Mouse (Mus musculus) activated CD4-positive, CD25-positive, alpha-beta regulatory T cell, adult 4 months (primary cell): ENCODE data around the gene Foxp4. TPM values are rescaled to one million over a fixed set of nuclear protein-coding genes. Genes with fewer than 3 reads are reported as not detected.

Experiments
- polyA plus RNA-seq, 2 experiments: library from polyadenylated mRNA; unstranded; fragments of 100-300 nt; shearing (Covaris generic); gene quantifications; one replicate each; pipeline ENCODE4 v1.2.1; 2017

The Foxp4 gene
- polyA plus RNA-seq, 2 experiments from 2014 or later = 3.8 to 4.6 TPM

Other genes with a start within 250 kb of the Foxp4 start
- 100 to 1,000 TPM; 297 to 309 TPM for gene Tomm6, start 236.3 kb downstream of the Foxp4 start, polyA plus RNA-seq
- not detected for gene Frs3, start 235.6 kb downstream of the Foxp4 start, polyA plus RNA-seq
- gene Gm21981, start 230.2 kb downstream of the Foxp4 start, polyA plus RNA-seq = not detected
- not detected for gene Prickle4, start 229.9 kb downstream of the Foxp4 start, polyA plus RNA-seq
- gene Pgc, start 197.8 kb downstream of the Foxp4 start, polyA plus RNA-seq = not detected
- 10 to 100 TPM in 1 of 2 experiments, 1 to 10 TPM in 1; 8.7 to 14.9 TPM for gene Tfeb, start 187.6 kb downstream of the Foxp4 start, polyA plus RNA-seq
- not detected for gene Mdfi, start 90.0 kb downstream of the Foxp4 start, polyA plus RNA-seq
- gene 1700122O11Rik, start 113.6 kb upstream of the Foxp4 start, polyA plus RNA-seq = not detected
- not detected for gene 1700067P10Rik, start 164.7 kb upstream of the Foxp4 start, polyA plus RNA-seq
- gene 9830107B12Rik, start 221.6 kb upstream of the Foxp4 start, polyA plus RNA-seq = not detected
- gene A530064D06Rik, start 242.6 kb upstream of the Foxp4 start, polyA plus RNA-seq = not detected